Mouse (Mus musculus): ENCODE results near the gene Bcam.
"Not testable (repeated sequence)": the region's sequence is repeated elsewhere in the genome, so short reads cannot be mapped to it uniquely, and the experiment has no call there.

GRCm38 (mm10) chr7:19791504-19791903, 20.7 kb upstream of the Bcam start:
- TF ChIP-seq POLR2A (IDR thresholded peaks at IDR 0.05; ENCODE audit: low read depth, low read length); CTCF (IDR thresholded peaks at IDR 0.05; ENCODE audit: extremely low read depth, insufficient read length, insufficient replicate concordance, low read depth, low read length): not testable (repeated sequence)

Data from small intestine, adult 2 months (tissue).